Mouse (Mus musculus): ENCODE data around the gene Barx2.

DNA sequence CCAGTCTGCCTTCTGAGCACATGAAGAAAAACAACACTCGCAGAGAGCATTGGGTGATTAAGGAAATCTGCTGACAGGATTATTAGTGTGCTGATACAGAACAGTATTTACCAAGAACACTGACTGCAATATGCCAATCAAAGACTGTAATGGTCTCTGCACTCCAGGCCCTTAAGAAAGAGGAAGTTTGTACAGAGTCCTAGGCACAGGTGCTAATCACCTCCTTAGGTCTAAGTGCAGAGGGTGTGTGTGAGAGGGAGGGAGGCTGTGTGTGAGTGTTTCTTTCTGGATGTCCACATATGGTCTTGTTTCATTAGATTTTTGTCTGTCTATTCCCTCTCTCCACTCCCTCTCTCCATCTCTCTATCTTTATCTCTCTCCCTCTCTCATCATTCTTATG lies 6.5 kb upstream of the Barx2 start:
- no peak for TF ChIP-seq POLR2A (IDR thresholded peaks at IDR 0.05; ENCODE audit: low read depth, low read length)
- TF ChIP-seq CTCF (IDR thresholded peaks at IDR 0.05; ENCODE audit: borderline replicate concordance, insufficient read depth, low read length): no peak

Measured in embryonic fibroblast, embryonic 13.5 days (primary cell).